Mouse (Mus musculus) hindbrain, embryonic 11.5 days (tissue): ENCODE results near the gene Arhgef17. TPM values are rescaled to one million over a fixed set of nuclear protein-coding genes. Genes with fewer than 3 reads are reported as not detected.

Experiments used
- ATAC-seq: fragments of 200-750 bp; cut with Nextera tagmentation; 2 replicates; pipeline ENCODE4 v1.8.0; 2017; ENCODE audit warnings: mild to moderate bottlenecking, moderate TSS enrichment, moderate library complexity; ENCODE audit not compliant: low FRiP score
- DNase-seq: peaks from one replicate; pipeline ENCODE4 v3.0.0-alpha.2; 2015; ENCODE audit warnings: low spot score
- H3K27ac ChIP-seq: fragments of 300-500 bp; sonication (generic); 2 replicates; pipeline ENCODE4 v1.5.1; 2014; ENCODE audit warnings: mild to moderate bottlenecking, low read depth, low read length
- H3K27me3 ChIP-seq: fragments of 300-500 bp; sonication (generic); 2 replicates; pipeline ENCODE4 v1.6.1; 2014; ENCODE audit warnings: mild to moderate bottlenecking, low read length, moderate library complexity, mixed read lengths; ENCODE audit not compliant: control insufficient read depth, insufficient read depth
- H3K36me3 ChIP-seq: fragments of 300-500 bp; sonication (generic); 2 replicates; pipeline ENCODE4 v1.6.1; 2014; ENCODE audit warnings: mild to moderate bottlenecking, low read length, moderate library complexity, mixed read lengths; ENCODE audit not compliant: control insufficient read depth, insufficient read depth
- H3K4me1 ChIP-seq: fragments of 300-500 bp; sonication (generic); replicated peaks from 2 replicates; pipeline ENCODE4 v1.6.1; 2014; ENCODE audit warnings: low read length, mixed read lengths; ENCODE audit not compliant: control insufficient read depth, insufficient read depth
- H3K4me2 ChIP-seq: fragments of 300-500 bp; sonication (generic); replicated peaks from 2 replicates; pipeline ENCODE4 v1.6.1; 2014; ENCODE audit warnings: mild to moderate bottlenecking, low read depth, low read length
- H3K4me3 ChIP-seq: fragments of 300-500 bp; sonication (generic); 2 replicates; pipeline ENCODE4 v1.5.1; 2014; ENCODE audit warnings: low read depth, low read length
- H3K9ac ChIP-seq: fragments of 300-500 bp; sonication (generic); 2 replicates; pipeline ENCODE4 v1.6.1; 2014; ENCODE audit warnings: low read depth, low read length
- H3K9me3 ChIP-seq: fragments of 300-500 bp; sonication (generic); 2 replicates; pipeline ENCODE4 v1.6.1; 2016; ENCODE audit warnings: low read length; ENCODE audit not compliant: control insufficient read depth
- WGBS: fragments of 180-500 bp; shearing (Covaris S2); extraction: QIAGEN DNeasy Blood & Tissue Kit; methylation state at CpG from one replicate; pipeline ENCODE4 v1.1.7; 2014; 5-methylcytosine and 5-hydroxymethylcytosine counted together
- polyA plus RNA-seq: library from polyadenylated mRNA; unstranded; fragments of >200 nt; fragmentation: Nextera tagmentation; extraction: Ambion mirVana; gene quantifications from 2 replicates; pipeline ENCODE4 v1.2.1, GENCODE M21; 2014

Arhgef17 gene
- polyA plus RNA-seq, 1 experiment from 2014 or later, result 8.3 TPM

GRCm38 (mm10) chr7:100932481-100933007 is 637 bp upstream of the Arhgef17 start:
- Histone ChIP-seq H3K4me3 (peak overlapping the region; percentile 61), H3K9ac (peak overlapping the region; percentile 61), H3K9me3 (no peaks in the 10 kb centered on the region), H3K27me3 (peaks cover 3% of the 10 kb centered on the region; the same call in 1 of the 2 replicates), H3K36me3 (no peaks in the 10 kb centered on the region), H3K4me1 (peaks cover 22% of the 10 kb centered on the region), H3K27ac (peak overlapping the region; percentile 82), H3K4me2 (peak overlapping the region; percentile 92)
- peak; percentile 88 for ATAC-seq
- WGBS, result under 1% methylated on average over 27 of the region's 27 CpGs
- peak; percentile 93 for DNase-seq

GRCm38 (mm10) chr7:100931316-100931925 is 486 bp downstream of the Arhgef17 start:
- H3K27ac ChIP-seq, result peak overlapping the region; percentile 82
- peak overlapping the region; percentile 61 for H3K4me3 ChIP-seq
- DNase-seq, result no peak
- H3K4me2 ChIP-seq, result peak overlapping the region; percentile 92
- no peaks in the 10 kb centered on the region for H3K36me3 ChIP-seq
- peak; percentile 25 for ATAC-seq
- H3K27me3 ChIP-seq, result peaks cover 3% of the 10 kb centered on the region; the same call in 1 of the 2 replicates
- no peaks in the 10 kb centered on the region for H3K9me3 ChIP-seq
- peak overlapping the region; percentile 61 for H3K9ac ChIP-seq
- peaks cover 31% of the 10 kb centered on the region for H3K4me1 ChIP-seq
- under 1% methylated on average over 73 of the region's 73 CpGs for WGBS

DNA sequence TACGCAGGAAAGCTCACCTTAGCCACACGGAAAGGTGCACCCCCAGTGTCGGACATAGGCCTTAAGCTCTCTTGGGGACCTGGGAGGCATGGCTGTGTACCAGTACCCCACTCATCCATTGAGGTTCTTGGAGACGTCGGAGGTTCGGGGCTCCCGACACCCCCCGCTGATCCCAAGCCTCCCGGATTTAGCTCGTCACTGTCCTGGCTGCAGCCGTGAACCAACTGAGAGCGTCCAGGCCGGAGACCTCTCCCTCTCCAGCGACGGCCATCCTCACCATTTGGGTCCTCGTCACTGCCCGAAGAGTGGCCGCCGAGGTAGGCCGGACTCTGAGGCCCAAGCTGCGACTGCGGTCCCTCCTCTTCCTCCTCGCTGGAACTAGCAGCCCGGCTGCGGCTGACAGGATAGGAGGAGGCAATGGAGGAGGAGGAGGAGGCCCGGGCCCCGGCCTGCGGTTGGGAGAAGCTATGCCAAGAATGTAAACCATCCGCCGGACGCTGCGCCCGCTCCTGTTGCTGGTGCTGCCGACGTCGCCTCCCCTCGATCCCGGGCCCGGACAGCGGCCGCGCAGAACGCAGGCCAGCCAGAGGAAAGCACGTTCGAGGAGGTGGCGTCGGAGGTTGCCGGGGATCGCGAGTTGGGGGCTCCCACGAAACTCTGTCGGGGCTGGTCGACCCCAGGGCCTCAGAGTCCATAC is 1.1 kb downstream of the Arhgef17 start:
- peak; percentile 0; the same call in 1 of the 2 replicates for ATAC-seq
- Histone ChIP-seq H3K9me3 (no peaks in the 10 kb centered on the region), H3K27me3 (peaks cover 3% of the 10 kb centered on the region; the same call in 1 of the 2 replicates), H3K9ac (peak overlapping the region; percentile 61), H3K27ac (peak overlapping the region; percentile 82; the same call in 1 of the 2 replicates), H3K4me2 (peak overlapping the region; percentile 92), H3K4me1 (peaks cover 36% of the 10 kb centered on the region), H3K36me3 (no peaks in the 10 kb centered on the region), H3K4me3 (peak overlapping the region; percentile 61)
- 3% methylated on average over 51 of the region's 53 CpGs for WGBS
- peak; percentile 73 for DNase-seq

DNA sequence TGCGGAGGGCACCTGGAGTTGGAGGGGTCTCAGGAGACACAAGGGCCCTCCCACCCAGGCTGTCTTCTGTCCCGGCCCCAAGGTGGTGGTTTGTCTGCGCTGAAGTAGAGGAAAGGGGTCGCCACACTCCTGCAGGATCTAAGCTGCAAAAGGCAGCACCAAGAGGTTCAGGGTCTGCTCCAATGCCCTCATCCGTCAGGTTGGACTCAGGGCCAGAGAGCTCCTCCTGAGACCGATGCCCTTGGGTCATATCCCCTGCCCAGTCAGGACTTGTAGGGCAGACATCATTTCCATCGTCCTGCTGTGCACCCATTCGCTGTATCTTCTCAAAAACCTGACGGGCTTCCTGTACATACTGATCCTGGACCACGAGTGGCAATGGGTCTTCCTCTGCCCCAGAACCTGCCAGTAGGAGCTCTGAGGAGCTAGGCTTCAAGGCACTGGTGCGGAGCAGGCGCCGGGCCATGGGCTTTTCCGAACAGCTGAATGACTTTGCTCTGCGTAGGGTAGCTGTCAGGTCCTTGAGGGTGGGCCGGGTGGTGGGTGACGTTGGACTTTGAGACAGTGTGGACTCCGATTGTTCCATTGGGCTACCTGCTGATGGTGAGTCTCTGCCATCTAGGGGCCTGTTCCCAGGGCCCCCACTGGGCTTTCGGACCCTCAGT is 2.1 kb downstream of the Arhgef17 start:
- Histone ChIP-seq H3K36me3 (no peaks in the 10 kb centered on the region), H3K9me3 (no peaks in the 10 kb centered on the region), H3K27me3 (peaks cover 3% of the 10 kb centered on the region; the same call in 1 of the 2 replicates), H3K9ac (no peak overlapping the region), H3K4me3 (peak overlapping the region; percentile 61), H3K4me2 (peak overlapping the region; percentile 92), H3K27ac (no peak overlapping the region), H3K4me1 (peaks cover 39% of the 10 kb centered on the region)
- ATAC-seq (no peak), DNase-seq (no peak)
- 74% methylated on average over 19 of the region's 19 CpGs for WGBS

DNA sequence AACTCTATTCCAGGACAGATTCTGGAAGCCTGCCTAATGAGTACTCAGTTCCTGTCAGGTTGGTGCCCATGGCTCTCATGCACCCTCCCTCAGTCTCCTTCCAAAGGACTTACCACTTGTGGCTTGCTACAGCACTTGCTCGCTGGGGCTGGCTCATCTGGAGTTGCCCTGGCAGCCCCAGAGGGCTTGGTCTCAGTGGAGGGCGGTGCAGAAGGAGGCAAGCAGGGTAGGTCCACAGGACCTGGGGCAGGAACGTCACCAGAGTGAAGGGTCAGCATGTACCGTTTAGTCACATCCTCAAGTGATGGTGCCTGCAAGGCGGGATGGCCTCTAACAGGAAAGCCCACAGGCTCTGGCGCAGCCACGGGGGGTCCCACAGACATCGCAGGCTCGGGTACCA is 3.5 kb downstream of the Arhgef17 start:
- DNase-seq (no peak), ATAC-seq (no peak)
- H3K4me2 ChIP-seq, result peak overlapping the region; percentile 92
- 45% methylated on average over 9 of the region's 9 CpGs for WGBS
- H3K9me3 ChIP-seq, result no peaks in the 10 kb centered on the region
- H3K36me3 ChIP-seq, result no peaks in the 10 kb centered on the region
- H3K4me1 ChIP-seq, result peaks cover 41% of the 10 kb centered on the region
- peak overlapping the region; percentile 29 for H3K4me3 ChIP-seq
- H3K27ac ChIP-seq, result no peak overlapping the region
- peaks cover 3% of the 10 kb centered on the region; the same call in 1 of the 2 replicates for H3K27me3 ChIP-seq
- no peak overlapping the region for H3K9ac ChIP-seq

- ATAC-seq, result no peak
- Histone ChIP-seq H3K9me3 (no peaks in the 10 kb centered on the region), H3K27ac (no peak overlapping the region), H3K4me3 (peak overlapping the region; percentile 29), H3K9ac (peak overlapping the region; percentile 50), H3K4me1 (peaks cover 41% of the 10 kb centered on the region), H3K27me3 (peaks cover 3% of the 10 kb centered on the region; the same call in 1 of the 2 replicates), H3K4me2 (peak overlapping the region; percentile 92), H3K36me3 (no peaks in the 10 kb centered on the region)
- WGBS, result 28% methylated on average over 7 of the region's 7 CpGs
- DNase-seq, result no peak
Measured at GRCm38 (mm10) chr7:100927287-100928000, 4.5 kb downstream of the Arhgef17 start.

DNA sequence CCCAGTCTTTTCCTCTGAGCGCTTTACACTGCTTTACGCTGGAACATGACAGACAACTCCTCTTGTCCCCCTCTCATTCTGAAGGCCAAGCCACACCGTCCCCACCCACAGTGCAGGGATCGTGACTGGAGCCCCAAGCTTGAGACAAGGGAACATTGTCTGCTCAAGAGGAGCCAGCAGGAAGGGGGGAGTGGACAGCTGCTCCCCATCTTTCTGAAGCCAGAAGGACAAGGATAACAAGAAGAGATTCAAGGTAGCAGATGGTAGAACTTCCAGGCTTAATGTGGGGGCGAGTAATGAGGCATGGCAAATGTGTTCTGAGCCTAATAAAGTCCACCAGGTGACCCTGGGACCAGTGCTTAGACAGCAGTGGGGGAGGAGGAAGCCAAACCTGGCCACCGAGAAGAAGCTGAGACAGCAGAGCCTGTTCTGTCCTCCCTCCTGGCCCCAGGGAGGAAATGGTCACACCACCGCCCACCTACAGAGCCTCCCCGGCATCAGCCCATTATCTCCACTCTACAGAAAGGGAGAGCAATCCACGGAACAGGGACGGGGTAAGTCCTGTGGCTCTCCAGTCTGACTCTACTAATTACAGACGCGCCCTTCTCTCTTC is 5.5 kb downstream of the Arhgef17 start:
- no peak for ATAC-seq

More for the DNA sequence above, 5.5 kb downstream of the Arhgef17 start:
- H3K36me3 ChIP-seq, result no peaks in the 10 kb centered on the region
- no peak overlapping the region for H3K27ac ChIP-seq
- no peaks in the 10 kb centered on the region for H3K9me3 ChIP-seq
- peaks cover 41% of the 10 kb centered on the region for H3K4me1 ChIP-seq
- H3K27me3 ChIP-seq, result peaks cover 3% of the 10 kb centered on the region; the same call in 1 of the 2 replicates
- H3K4me3 ChIP-seq, result peak overlapping the region; percentile 29
- peak; percentile 33 for DNase-seq
- H3K4me2 ChIP-seq, result peak overlapping the region; percentile 92
- H3K9ac ChIP-seq, result peak overlapping the region; percentile 29
- 25% methylated on average over 12 of the region's 12 CpGs for WGBS
